Mouse (Mus musculus) embryonic facial prominence, embryonic 14.5 days (tissue): ENCODE data around the gene Ctnnd2. TPM values are rescaled to one million over a fixed set of nuclear protein-coding genes. Genes with fewer than 3 reads are reported as not detected.

ENCODE experiments used
- ATAC-seq: fragments of 200-750 bp; cut with Nextera tagmentation; 2 replicates; pipeline ENCODE4 v1.8.0; 2017; ENCODE audit warnings: low read depth, moderate number of reproducible peaks, moderate TSS enrichment
- DNase-seq: peaks from one replicate; pipeline ENCODE4 v3.0.0-alpha.2; 2015; ENCODE audit warnings: low spot score
- H3K27ac ChIP-seq: fragments of 300-500 bp; sonication (generic); replicated peaks from 2 replicates; pipeline ENCODE4 v1.5.1; 2014; ENCODE audit warnings: low read depth, mild to moderate bottlenecking, low read length, moderate library complexity
- H3K27me3 ChIP-seq: fragments of 300-500 bp; sonication (generic); replicated peaks from 2 replicates; pipeline ENCODE4 v1.6.1; 2014; ENCODE audit warnings: low read length; ENCODE audit not compliant: control insufficient read depth, insufficient read depth
- H3K36me3 ChIP-seq: fragments of 300-500 bp; sonication (generic); 2 replicates; pipeline ENCODE4 v1.6.1; 2014; ENCODE audit warnings: low read length, mixed read lengths; ENCODE audit not compliant: control insufficient read depth, insufficient read depth
- H3K4me1 ChIP-seq: fragments of 300-500 bp; sonication (generic); 2 replicates; pipeline ENCODE4 v1.6.1; 2014; ENCODE audit warnings: antibody characterized with exemption, low read length; ENCODE audit not compliant: control insufficient read depth, insufficient read depth
- H3K4me2 ChIP-seq: fragments of 300-500 bp; sonication (generic); 2 replicates; pipeline ENCODE4 v1.6.1; 2014; ENCODE audit warnings: low read depth, mild to moderate bottlenecking, low read length, moderate library complexity, mixed read lengths
- H3K4me3 ChIP-seq: fragments of 300-500 bp; sonication (generic); 2 replicates; pipeline ENCODE4 v1.5.1; 2014; ENCODE audit warnings: low read depth, mild to moderate bottlenecking, low read length
- H3K9ac ChIP-seq: fragments of 300-500 bp; sonication (generic); 2 replicates; pipeline ENCODE4 v1.6.1; 2014; ENCODE audit warnings: low read depth, mild to moderate bottlenecking, low read length, moderate library complexity, mixed read lengths
- H3K9me3 ChIP-seq: fragments of 300-500 bp; sonication (generic); 2 replicates; pipeline ENCODE4 v1.6.1; 2016; ENCODE audit warnings: low read length; ENCODE audit not compliant: control insufficient read depth
- WGBS: fragments of 180-500 bp; shearing (Covaris S2); extraction: QIAGEN DNeasy Blood & Tissue Kit; methylation state at CpG from one replicate; pipeline ENCODE4 v1.1.7; 2014; 5-methylcytosine and 5-hydroxymethylcytosine counted together
- polyA plus RNA-seq: library from polyadenylated mRNA; unstranded; fragments of >200 nt; fragmentation: Nextera tagmentation; extraction: Ambion mirVana; gene quantifications from 2 replicates; pipeline ENCODE4 v1.2.1, GENCODE M21; 2014

Ctnnd2 gene
- polyA plus RNA-seq, 1 experiment from 2014 or later, result 7.9 TPM

DNA sequence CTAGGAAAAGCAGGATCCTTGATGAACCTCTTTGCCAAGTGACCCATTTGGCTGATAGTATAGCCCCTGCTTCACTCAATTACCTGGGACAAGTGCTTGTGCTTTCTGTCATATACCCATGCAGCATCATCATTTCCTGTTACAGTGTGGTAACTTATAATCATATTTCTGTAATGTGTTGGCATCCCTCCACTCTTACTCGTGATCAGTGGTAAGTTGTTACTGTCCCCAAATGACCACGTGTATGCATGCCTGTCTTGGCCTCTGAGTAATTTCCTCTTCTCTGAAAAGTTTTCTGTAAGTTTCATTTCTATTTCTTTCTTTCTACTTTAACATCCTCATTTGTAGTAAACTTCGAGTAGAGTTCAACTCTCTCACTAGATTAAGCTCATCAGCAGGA, 296.4 kb downstream of the Ctnnd2 start:
- Histone ChIP-seq H3K27me3 (no peaks in the 10 kb centered on the region), H3K4me2 (no peak overlapping the region), H3K4me3 (no peak overlapping the region), H3K9ac (no peak overlapping the region), H3K27ac (no peak overlapping the region), H3K9me3 (no peaks in the 10 kb centered on the region), H3K36me3 (no peaks in the 10 kb centered on the region), H3K4me1 (no peaks in the 10 kb centered on the region)
- DNase-seq, result no peak
- WGBS, result 82% methylated on average over 3 of the region's 3 CpGs
- ATAC-seq, result no peak

DNA sequence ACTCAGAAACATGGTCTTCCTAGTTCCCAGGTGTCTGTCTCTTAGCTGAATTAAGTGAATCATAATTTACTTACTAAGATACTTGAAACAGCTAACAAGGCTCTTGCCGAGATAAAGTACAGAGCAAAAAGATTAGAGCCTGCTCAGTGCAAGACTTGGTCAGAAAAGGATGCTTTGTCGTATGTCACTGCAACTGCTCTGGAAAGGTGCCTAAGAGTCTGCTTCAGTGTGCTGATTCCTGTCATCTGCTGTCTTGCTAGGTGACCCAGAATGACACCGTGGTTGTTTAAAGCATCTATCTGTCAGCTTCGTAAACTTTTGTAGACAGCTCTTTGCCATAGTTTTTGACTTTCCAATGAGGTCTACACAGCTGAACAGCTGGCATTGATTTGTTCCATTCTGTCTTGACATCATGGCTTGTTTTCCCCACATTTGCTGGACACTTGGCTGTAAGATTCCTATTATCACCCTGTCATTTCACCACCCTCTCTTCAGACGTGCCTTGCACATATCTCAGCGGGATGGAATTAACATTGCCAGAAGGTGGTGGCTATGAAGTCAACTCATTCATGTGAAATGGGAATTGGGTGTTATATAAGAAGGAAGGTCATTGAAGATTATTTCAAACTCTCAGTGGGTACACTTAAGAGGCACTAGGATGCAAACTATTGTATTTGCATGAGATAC, 299.0 kb downstream of the Ctnnd2 start:
- WGBS, result 67% methylated on average over 6 of the region's 6 CpGs
- no peaks in the 10 kb centered on the region for H3K4me1 ChIP-seq
- H3K4me2 ChIP-seq, result no peak overlapping the region
- H3K27ac ChIP-seq, result no peak overlapping the region
- H3K27me3 ChIP-seq, result no peaks in the 10 kb centered on the region
- no peak for ATAC-seq
- no peaks in the 10 kb centered on the region for H3K36me3 ChIP-seq
- no peaks in the 10 kb centered on the region for H3K9me3 ChIP-seq
- H3K4me3 ChIP-seq, result no peak overlapping the region
- DNase-seq, result no peak
- H3K9ac ChIP-seq, result no peak overlapping the region

- Histone ChIP-seq H3K9ac (no peak overlapping the region), H3K27me3 (no peaks in the 10 kb centered on the region), H3K36me3 (no peaks in the 10 kb centered on the region), H3K27ac (no peak overlapping the region), H3K9me3 (no peaks in the 10 kb centered on the region), H3K4me2 (no peak overlapping the region), H3K4me3 (no peak overlapping the region), H3K4me1 (no peaks in the 10 kb centered on the region)
- WGBS, result 66% methylated on average over 15 of the region's 15 CpGs
- DNase-seq (no peak), ATAC-seq (no peak)
Observed at GRCm38 (mm10) chr15:30480676-30481075, 308.3 kb downstream of the Ctnnd2 start.

GRCm38 (mm10) chr15:30506476-30506875, 334.1 kb downstream of the Ctnnd2 start:
- no peaks in the 10 kb centered on the region for H3K27me3 ChIP-seq
- no peak overlapping the region for H3K4me2 ChIP-seq
- no peak overlapping the region for H3K4me3 ChIP-seq
- no peaks in the 10 kb centered on the region for H3K36me3 ChIP-seq
- no peak overlapping the region for H3K9ac ChIP-seq
- H3K9me3 ChIP-seq, result no peaks in the 10 kb centered on the region
- ATAC-seq, result no peak
- no peak overlapping the region for H3K27ac ChIP-seq
- 60% methylated on average over 5 of the region's 5 CpGs for WGBS
- peak; percentile 48 for DNase-seq
- no peaks in the 10 kb centered on the region for H3K4me1 ChIP-seq

DNA sequence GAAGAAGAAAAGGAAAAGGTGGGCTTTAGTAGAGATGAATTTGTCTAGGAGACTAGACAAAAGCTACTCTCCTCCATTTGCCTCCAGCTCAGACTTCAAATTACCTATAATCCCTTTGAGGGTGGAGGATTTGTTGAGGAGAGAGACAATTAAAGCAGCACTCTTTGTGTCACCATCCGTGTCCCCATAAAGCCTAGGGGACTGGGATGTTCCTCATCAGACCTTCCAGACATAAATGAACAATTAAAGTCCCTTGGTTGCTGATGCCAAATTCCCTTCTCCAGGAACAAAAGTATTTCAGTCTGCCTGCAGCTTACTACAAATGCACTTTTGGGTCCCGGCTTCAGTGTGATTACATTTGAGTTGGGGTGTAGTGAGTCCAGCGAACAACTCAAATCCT, 340.1 kb downstream of the Ctnnd2 start:
- Histone ChIP-seq H3K36me3 (no peaks in the 10 kb centered on the region), H3K9ac (no peak overlapping the region), H3K27ac (no peak overlapping the region), H3K4me3 (no peak overlapping the region), H3K9me3 (no peaks in the 10 kb centered on the region), H3K4me1 (no peaks in the 10 kb centered on the region), H3K4me2 (no peak overlapping the region), H3K27me3 (no peaks in the 10 kb centered on the region)
- DNase-seq (peak; percentile 6), ATAC-seq (no peak)
- 53% methylated on average over 3 of the region's 3 CpGs for WGBS

DNA sequence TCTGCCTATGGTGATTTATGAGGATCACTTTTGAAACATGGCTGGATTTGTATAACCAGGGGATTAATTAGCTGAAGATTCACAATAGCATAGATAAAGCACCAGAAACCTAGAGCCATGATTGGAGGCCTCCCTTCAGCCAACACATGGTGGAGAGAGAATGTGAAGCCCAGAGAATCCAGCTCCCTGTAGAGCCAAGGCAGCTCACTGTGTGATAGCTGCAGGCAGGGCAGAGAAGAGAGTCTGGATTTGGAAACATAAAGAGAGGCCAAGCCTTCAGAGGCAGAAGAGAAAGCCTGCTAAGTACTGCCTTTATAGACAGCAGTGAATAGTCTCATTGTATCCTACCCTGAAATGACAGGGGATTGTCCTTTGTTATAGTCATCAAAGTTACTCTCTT, 340.7 kb downstream of the Ctnnd2 start:
- no peaks in the 10 kb centered on the region for H3K27me3 ChIP-seq
- H3K9ac ChIP-seq, result no peak overlapping the region
- no peak overlapping the region for H3K27ac ChIP-seq
- no peaks in the 10 kb centered on the region for H3K36me3 ChIP-seq
- no peaks in the 10 kb centered on the region for H3K4me1 ChIP-seq
- ATAC-seq, result 0 out of 2 replicates have a peak, but pooled peaks have one; percentile 30
- DNase-seq, result no peak
- no peak overlapping the region for H3K4me2 ChIP-seq
- no peaks in the 10 kb centered on the region for H3K9me3 ChIP-seq
- H3K4me3 ChIP-seq, result no peak overlapping the region

DNA sequence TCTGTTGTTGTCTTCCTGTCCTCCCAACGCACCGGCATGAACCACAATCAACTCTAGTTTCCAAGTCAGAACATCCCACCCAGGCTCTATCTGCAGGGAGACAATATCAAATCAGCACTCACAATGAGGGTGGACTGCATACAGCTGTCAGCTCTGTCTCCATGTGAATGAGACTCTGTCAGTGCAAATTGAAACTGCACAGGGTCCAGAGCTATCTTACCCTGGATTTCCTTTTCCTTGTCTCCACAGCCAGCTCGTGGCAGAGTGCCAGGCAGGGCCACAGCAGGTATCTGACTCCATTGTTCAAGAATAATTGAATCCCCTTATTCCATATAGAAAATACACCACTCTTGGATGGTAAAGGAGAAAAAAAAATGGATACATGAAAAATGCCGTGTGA, 343.0 kb downstream of the Ctnnd2 start:
- H3K36me3 ChIP-seq, result no peaks in the 10 kb centered on the region
- H3K9ac ChIP-seq, result no peak overlapping the region
- 65% methylated on average over 4 of the region's 4 CpGs for WGBS
- no peaks in the 10 kb centered on the region for H3K27me3 ChIP-seq
- no peaks in the 10 kb centered on the region for H3K9me3 ChIP-seq
- H3K4me1 ChIP-seq, result no peaks in the 10 kb centered on the region
- H3K27ac ChIP-seq, result no peak overlapping the region
- DNase-seq (peak; percentile 26), ATAC-seq (no peak)
- no peak overlapping the region for H3K4me2 ChIP-seq
- no peak overlapping the region for H3K4me3 ChIP-seq

- Histone ChIP-seq H3K36me3 (no peaks in the 10 kb centered on the region), H3K9ac (no peak overlapping the region), H3K4me1 (no peaks in the 10 kb centered on the region), H3K4me2 (no peak overlapping the region), H3K27me3 (no peaks in the 10 kb centered on the region), H3K27ac (no peak overlapping the region), H3K9me3 (no peaks in the 10 kb centered on the region), H3K4me3 (no peak overlapping the region)
- 83% methylated on average over 5 of the region's 5 CpGs for WGBS
- ATAC-seq, result no peak
- DNase-seq, result no peak
Observed at GRCm38 (mm10) chr15:30541459-30541858, 369.1 kb downstream of the Ctnnd2 start.

GRCm38 (mm10) chr15:30548263-30548662, 375.9 kb downstream of the Ctnnd2 start:
- Histone ChIP-seq H3K36me3 (no peaks in the 10 kb centered on the region), H3K27ac (no peak overlapping the region), H3K9ac (no peak overlapping the region), H3K9me3 (no peaks in the 10 kb centered on the region), H3K4me1 (no peaks in the 10 kb centered on the region), H3K27me3 (no peaks in the 10 kb centered on the region), H3K4me2 (no peak overlapping the region), H3K4me3 (no peak overlapping the region)
- no peak for DNase-seq
- no peak for ATAC-seq
- WGBS, result 79% methylated on average over 4 of the region's 4 CpGs
